Mouse (Mus musculus) megakaryocyte, embryonic 14.5 days (primary cell): ENCODE data around the gene Sh3bgrl.

ENCODE experiments used
- FLI1 ChIP-seq: IDR thresholded peaks from 2 replicates; pipeline ENCODE4 v1.6.1; 2012; ENCODE audit warnings: low read length, inconsistent platforms, mixed read lengths
- GATA1 ChIP-seq: IDR thresholded peaks from 3 replicates; pipeline ENCODE4 v1.6.1; 2012; ENCODE audit warnings: mixed read lengths, low read length, inconsistent platforms, borderline replicate concordance

GRCm38 (mm10) chrX:109131834-109132233, 36.7 kb downstream of the Sh3bgrl start:
- TF ChIP-seq FLI1: no peak
- TF ChIP-seq GATA1: no peak
